Comparison of ENCODE assay signal across 8 mouse cellular contexts in the genomic region with DNA sequence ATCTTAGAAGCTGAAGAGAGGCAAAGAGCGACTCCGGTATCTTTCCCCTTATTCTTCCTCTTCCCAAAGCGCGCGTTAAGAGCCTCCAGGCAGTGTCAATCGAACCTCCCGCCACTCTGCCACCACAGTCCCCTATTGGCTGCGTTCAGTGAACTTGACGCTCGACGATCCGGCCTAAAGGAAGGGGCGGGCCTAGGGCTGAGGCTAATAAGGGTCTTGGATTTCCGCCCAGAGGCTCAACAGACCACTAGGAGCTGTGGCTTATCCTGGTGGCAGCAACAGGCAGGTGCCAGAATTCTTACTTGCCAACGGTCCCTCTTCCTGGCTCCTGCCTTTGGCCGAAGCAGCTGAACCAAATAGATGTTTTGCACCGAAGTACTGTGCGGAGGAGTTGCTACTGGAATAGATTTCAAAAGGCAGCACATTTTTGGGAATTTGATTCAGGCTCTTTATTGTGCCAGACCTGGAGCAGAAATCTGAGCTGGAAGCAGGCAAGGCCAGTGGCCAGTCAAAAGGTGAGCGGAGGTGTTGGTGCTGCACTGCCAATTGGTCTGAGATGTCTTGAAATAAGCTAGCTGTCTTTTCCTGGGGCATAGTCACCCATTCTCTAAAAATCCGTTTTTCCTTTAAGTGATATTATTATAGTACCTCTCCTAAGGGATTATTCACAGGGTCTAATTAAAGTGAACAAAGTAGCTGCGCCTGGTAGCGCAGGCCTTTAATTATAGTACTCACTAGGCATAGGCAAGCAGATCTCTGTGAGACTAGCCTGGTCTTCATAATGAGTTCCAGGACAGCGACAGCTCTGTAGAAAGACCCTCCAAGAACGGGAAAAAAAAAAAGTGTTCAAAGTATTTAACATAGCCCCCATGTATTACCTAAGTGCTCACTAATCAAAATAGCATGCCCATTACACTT. TPM values are rescaled to one million over a fixed set of nuclear protein-coding genes. Genes with fewer than 3 reads are reported as not detected.
DNase-seq lines count a peak whose midpoint lies in the region; ATAC-seq and TF ChIP-seq lines count a peak whose summit lies in the region.

A gene (minus strand): TSS at position 89 of the 918 bp plus-strand sequence.
A gene (plus strand): TSS at position 239 of the 918 bp plus-strand sequence.

- peak within 1 kb of the TSS; percentile 66 for H3K4me2 ChIP-seq in intestine, embryonic 16.5 days (ENCODE audit: low read depth, low read length)
- H3K4me2 ChIP-seq in limb, embryonic 11.5 days (ENCODE audit: low read depth, severe bottlenecking) = peak within 1 kb of the TSS; percentile 62
- peak within 1 kb of the TSS; percentile 60 for H3K4me2 ChIP-seq in midbrain, embryonic 13.5 days (replicated peaks)

- peak; percentile 77 for DNase-seq in layer of hippocampus, adult 11-12 months (ENCODE audit: low spot score)
- no peak for DNase-seq in layer of hippocampus, adult 9-10 months (ENCODE audit: low spot score)
- DNase-seq in embryo, embryonic 9.5 days (ENCODE audit: extremely low spot score) = peak; percentile 91
- DNase-seq in gastrocnemius, postnatal 4 days (ENCODE audit: low spot score in 2 of 2) = peak; percentile 64 to 81
- peak; percentile 93 for DNase-seq in limb, embryonic 11.5 days (ENCODE audit: low spot score)

- H3K36me3 ChIP-seq in intestine, embryonic 16.5 days (ENCODE audit: control insufficient read depth, insufficient read depth, low read length) = no peaks in the 10 kb centered on the region
- peaks cover 3% of the 10 kb centered on the region; the same call in 1 of the 2 replicates for H3K36me3 ChIP-seq in limb, embryonic 11.5 days (ENCODE audit: control insufficient read depth, insufficient read depth, low read length)
- H3K36me3 ChIP-seq in midbrain, embryonic 13.5 days = 0 out of 2 replicates have a peak, but pooled peaks cover 7% of the 10 kb centered on the region
- no peaks in the 10 kb centered on the region for H3K36me3 ChIP-seq in small intestine, adult 2 months (ENCODE audit: control insufficient read depth, insufficient read depth, low read length)

- H3K27me3 ChIP-seq in intestine, embryonic 16.5 days (replicated peaks; ENCODE audit: control insufficient read depth, insufficient read depth, low read length) = no peaks in the 10 kb centered on the region
- H3K27me3 ChIP-seq in limb, embryonic 11.5 days (ENCODE audit: control insufficient read depth, insufficient read depth, low read length) = no peaks in the 10 kb centered on the region
- no peaks in the 10 kb centered on the region for H3K27me3 ChIP-seq in midbrain, embryonic 13.5 days
- no peaks in the 10 kb centered on the region for H3K27me3 ChIP-seq in small intestine, adult 2 months (ENCODE audit: control insufficient read depth, insufficient read depth, low read length)

- 4% methylated on average over 24 of the region's 24 CpGs for WGBS in intestine, embryonic 16.5 days
- 2% methylated on average over 24 of the region's 24 CpGs for WGBS in limb, embryonic 11.5 days
- 4% methylated on average over 24 of the region's 24 CpGs for WGBS in midbrain, embryonic 13.5 days
- 3% methylated on average over 24 of the region's 24 CpGs for whole genome bisulfite sequencing in small intestine, adult 2 months

- no peak; the same call in 1 of the 2 replicates for TF ChIP-seq POLR2A in small intestine, adult 2 months (IDR thresholded peaks at IDR 0.05; ENCODE audit: low read depth, low read length)

- peaks cover 8% of the 10 kb centered on the region; the same call in 1 of the 2 replicates for H3K4me1 ChIP-seq in intestine, embryonic 16.5 days (ENCODE audit: control insufficient read depth, insufficient read depth, low read length)
- H3K4me1 ChIP-seq in limb, embryonic 11.5 days (ENCODE audit: control insufficient read depth, insufficient read depth, low read length) = peaks cover 8% of the 10 kb centered on the region; the same call in 1 of the 2 replicates
- H3K4me1 ChIP-seq in midbrain, embryonic 13.5 days (replicated peaks) = peaks cover 23% of the 10 kb centered on the region
- H3K4me1 ChIP-seq in small intestine, adult 2 months (ENCODE audit: control insufficient read depth, insufficient read depth, insufficient read length, low read length) = peaks cover 7% of the 10 kb centered on the region; the same call in 1 of the 2 replicates

- peak; percentile 96 for ATAC-seq in intestine, embryonic 16.5 days
- peak; percentile 98 for ATAC-seq in limb, embryonic 11.5 days (ENCODE audit: insufficient number of reproducible peaks, low FRiP score, low TSS enrichment, low read depth)
- ATAC-seq in midbrain, embryonic 13.5 days = peak; percentile 100

- no peaks in the 10 kb centered on the region for H3K9me3 ChIP-seq in intestine, embryonic 16.5 days (ENCODE audit: control insufficient read depth, low read length)
- H3K9me3 ChIP-seq in limb, embryonic 11.5 days (ENCODE audit: control insufficient read depth, low read length) = no peaks in the 10 kb centered on the region
- H3K9me3 ChIP-seq in midbrain, embryonic 13.5 days = no peaks in the 10 kb centered on the region

- peak within 1 kb of the TSS; percentile 43 for H3K27ac ChIP-seq in intestine, embryonic 16.5 days (ENCODE audit: low read length)
- H3K27ac ChIP-seq in limb, embryonic 11.5 days (replicated peaks; ENCODE audit: low read depth, low read length) = peak within 1 kb of the TSS; percentile 36; the same call in 1 of the 2 replicates
- H3K27ac ChIP-seq in midbrain, embryonic 13.5 days = peak within 1 kb of the TSS; percentile 52; the same call in 1 of the 2 replicates
- H3K27ac ChIP-seq in small intestine, adult 2 months (ENCODE audit: insufficient read depth, low read depth, low read length) = no peak within 1 kb of the TSS

- H3K9ac ChIP-seq in intestine, embryonic 16.5 days (ENCODE audit: low read depth, low read length) = peak within 1 kb of the TSS; percentile 66
- H3K9ac ChIP-seq in limb, embryonic 11.5 days (ENCODE audit: low read length) = peak within 1 kb of the TSS; percentile 65
- H3K9ac ChIP-seq in midbrain, embryonic 13.5 days (replicated peaks) = peak within 1 kb of the TSS; percentile 63

- H3K4me3 ChIP-seq in intestine, embryonic 16.5 days (ENCODE audit: low read length) = peak within 1 kb of the TSS; percentile 54
- H3K4me3 ChIP-seq in limb, embryonic 11.5 days (ENCODE audit: low read depth, low read length) = peak within 1 kb of the TSS; percentile 46
- H3K4me3 ChIP-seq in midbrain, embryonic 13.5 days (replicated peaks) = peak within 1 kb of the TSS; percentile 52
- H3K4me3 ChIP-seq in small intestine, adult 2 months (ENCODE audit: low read depth, low read length) = peak within 1 kb of the TSS; percentile 85

- no peak for TF ChIP-seq CTCF in small intestine, adult 2 months (IDR thresholded peaks at IDR 0.05; ENCODE audit: extremely low read depth, insufficient read length, insufficient replicate concordance, low read depth, low read length)

RNA-seq across cellular contexts. Expression of the first gene that starts in this region (rescaled TPM):
- total RNA-seq in gastrocnemius, postnatal 4 days (2021) = 1 to 10 TPM; 5.3 to 6.6 TPM
- 21.7 and 24.4 TPM in 2 replicates for polyA plus RNA-seq in intestine, embryonic 16.5 days (2015; fragmentation: Nextera tagmentation; extraction: Ambion mirVana)
- polyA plus RNA-seq in limb, embryonic 11.5 days (2014; fragmentation: Nextera tagmentation; extraction: Ambion mirVana) = 66.0 and 69.8 TPM in 2 replicates
- 18.8 and 19.4 TPM in 2 replicates for polyA plus RNA-seq in midbrain, embryonic 13.5 days (2015; fragmentation: Nextera tagmentation; extraction: Ambion mirVana)
- 0.76 and 1.5 TPM in 2 replicates for polyA plus RNA-seq in small intestine, adult 2 months (2012; rRNA removed)

RNA-seq across cellular contexts. Expression of the second gene that starts in this region (rescaled TPM):
- total RNA-seq in gastrocnemius, postnatal 4 days (2021) = 10 to 100 TPM; 56.4 to 56.9 TPM
- polyA plus RNA-seq in intestine, embryonic 16.5 days (2015; fragmentation: Nextera tagmentation; extraction: Ambion mirVana) = 35.2 and 39.9 TPM in 2 replicates
- 57.0 and 62.4 TPM in 2 replicates for polyA plus RNA-seq in limb, embryonic 11.5 days (2014; fragmentation: Nextera tagmentation; extraction: Ambion mirVana)
- polyA plus RNA-seq in midbrain, embryonic 13.5 days (2015; fragmentation: Nextera tagmentation; extraction: Ambion mirVana) = 51.8 and 56.9 TPM in 2 replicates
- polyA plus RNA-seq in small intestine, adult 2 months (2012; rRNA removed) = 8.3 and 10.5 TPM in 2 replicates
